Mouse (Mus musculus): ENCODE results near the gene Nfia. TPM values are rescaled to one million over a fixed set of nuclear protein-coding genes. Genes with fewer than 3 reads are reported as not detected.

Gene Nfia
- polyA plus RNA-seq, 1 experiment from 2014 or later: 31.1 TPM

GRCm38 (mm10) chr4:97900256-97900944 is 127.9 kb downstream of the Nfia start:
- peaks cover 52% of the 10 kb centered on the region for H3K4me1 ChIP-seq
- ATAC-seq (ENCODE audit: extremely low read depth, insufficient number of reproducible peaks, low FRiP score, low TSS enrichment): no peak
- 74% methylated on average over 12 of the region's 12 CpGs for WGBS

GRCm38 (mm10) chr4:97905826-97906225 is 133.3 kb downstream of the Nfia start:
- H3K9ac ChIP-seq: no peak overlapping the region
- peaks cover 5% of the 10 kb centered on the region for H3K36me3 ChIP-seq
- no peaks in the 10 kb centered on the region for H3K27me3 ChIP-seq (replicated peaks)
- ATAC-seq (ENCODE audit: extremely low read depth, insufficient number of reproducible peaks, low FRiP score, low TSS enrichment): no peak
- no peak overlapping the region for H3K4me3 ChIP-seq
- H3K27ac ChIP-seq (replicated peaks): no peak overlapping the region
- WGBS: 64% methylated on average over 4 of the region's 4 CpGs
- no peak overlapping the region for H3K4me2 ChIP-seq
- no peaks in the 10 kb centered on the region for H3K9me3 ChIP-seq
- peaks cover 49% of the 10 kb centered on the region for H3K4me1 ChIP-seq

More at GRCm38 (mm10) chr4:97900256-97900944, 127.9 kb downstream of the Nfia start:
- no peaks in the 10 kb centered on the region for H3K9me3 ChIP-seq
- no peak overlapping the region for H3K4me3 ChIP-seq
- peak overlapping the region; percentile 2; the same call in 1 of the 2 replicates for H3K27ac ChIP-seq (replicated peaks)
- no peaks in the 10 kb centered on the region; the same call in 1 of the 2 replicates for H3K36me3 ChIP-seq
- H3K9ac ChIP-seq: no peak overlapping the region
- no peaks in the 10 kb centered on the region for H3K27me3 ChIP-seq (replicated peaks)
- H3K4me2 ChIP-seq: no peak overlapping the region

GRCm38 (mm10) chr4:97908576-97909147 is 136.1 kb downstream of the Nfia start:
- no peak; the same call in 1 of the 2 replicates for ATAC-seq (ENCODE audit: extremely low read depth, insufficient number of reproducible peaks, low FRiP score, low TSS enrichment)
- WGBS: 40% methylated on average over 4 of the region's 4 CpGs
- Histone ChIP-seq H3K9ac (no peak overlapping the region), H3K4me2 (peak overlapping the region; percentile 27), H3K4me3 (no peak overlapping the region), H3K9me3 (no peaks in the 10 kb centered on the region), H3K27ac (replicated peaks) (peak overlapping the region; percentile 66), H3K27me3 (replicated peaks) (no peaks in the 10 kb centered on the region), H3K4me1 (peaks cover 45% of the 10 kb centered on the region), H3K36me3 (peaks cover 11% of the 10 kb centered on the region)

GRCm38 (mm10) chr4:97910115-97910776 is 137.7 kb downstream of the Nfia start:
- Histone ChIP-seq H3K27me3 (replicated peaks) (no peaks in the 10 kb centered on the region), H3K9me3 (no peaks in the 10 kb centered on the region), H3K4me1 (peaks cover 53% of the 10 kb centered on the region), H3K36me3 (peaks cover 11% of the 10 kb centered on the region), H3K4me3 (no peak overlapping the region), H3K27ac (replicated peaks) (peak overlapping the region; percentile 29; the same call in 1 of the 2 replicates), H3K9ac (no peak overlapping the region), H3K4me2 (no peak overlapping the region)
- WGBS: 84% methylated on average over 9 of the region's 9 CpGs
- ATAC-seq (ENCODE audit: extremely low read depth, insufficient number of reproducible peaks, low FRiP score, low TSS enrichment): no peak

- Histone ChIP-seq H3K36me3 (peaks cover 11% of the 10 kb centered on the region), H3K9me3 (no peaks in the 10 kb centered on the region), H3K27ac (replicated peaks) (0 out of 2 replicates have a peak overlapping the region, but pooled peaks have one; percentile 29), H3K4me3 (no peak overlapping the region), H3K4me1 (peaks cover 53% of the 10 kb centered on the region), H3K27me3 (replicated peaks) (no peaks in the 10 kb centered on the region), H3K4me2 (no peak overlapping the region), H3K9ac (no peak overlapping the region)
- WGBS: 86% methylated on average over 27 of the region's 27 CpGs
- no peak for ATAC-seq (ENCODE audit: extremely low read depth, insufficient number of reproducible peaks, low FRiP score, low TSS enrichment)
Observed at GRCm38 (mm10) chr4:97910777-97911580, 138.4 kb downstream of the Nfia start.

- 83% methylated on average over 7 of the region's 7 CpGs for WGBS
- H3K27ac ChIP-seq (replicated peaks): no peak overlapping the region
- peaks cover 48% of the 10 kb centered on the region for H3K4me1 ChIP-seq
- peaks cover 11% of the 10 kb centered on the region for H3K36me3 ChIP-seq
- H3K27me3 ChIP-seq (replicated peaks): no peaks in the 10 kb centered on the region
- H3K9ac ChIP-seq: no peak overlapping the region
- H3K4me2 ChIP-seq: no peak overlapping the region
- ATAC-seq (ENCODE audit: extremely low read depth, insufficient number of reproducible peaks, low FRiP score, low TSS enrichment): no peak
- H3K4me3 ChIP-seq: no peak overlapping the region
- no peaks in the 10 kb centered on the region for H3K9me3 ChIP-seq
Observed at GRCm38 (mm10) chr4:97911755-97912154, 139.2 kb downstream of the Nfia start.

- H3K4me1 ChIP-seq: peaks cover 49% of the 10 kb centered on the region
- H3K4me3 ChIP-seq: no peak overlapping the region
- no peak overlapping the region for H3K4me2 ChIP-seq
- no peak overlapping the region for H3K9ac ChIP-seq
- no peak overlapping the region for H3K27ac ChIP-seq (replicated peaks)
- 64% methylated on average over 6 of the region's 6 CpGs for WGBS
- no peak for ATAC-seq (ENCODE audit: extremely low read depth, insufficient number of reproducible peaks, low FRiP score, low TSS enrichment)
- no peaks in the 10 kb centered on the region for H3K9me3 ChIP-seq
- peaks cover 11% of the 10 kb centered on the region for H3K36me3 ChIP-seq
- H3K27me3 ChIP-seq (replicated peaks): no peaks in the 10 kb centered on the region
Observed at GRCm38 (mm10) chr4:97912155-97912554, 139.6 kb downstream of the Nfia start.

- Histone ChIP-seq H3K4me3 (no peak overlapping the region), H3K27me3 (replicated peaks) (no peaks in the 10 kb centered on the region), H3K4me1 (peaks cover 49% of the 10 kb centered on the region), H3K4me2 (no peak overlapping the region), H3K27ac (replicated peaks) (0 out of 2 replicates have a peak overlapping the region, but pooled peaks have one; percentile 12), H3K9me3 (no peaks in the 10 kb centered on the region), H3K9ac (no peak overlapping the region), H3K36me3 (peaks cover 11% of the 10 kb centered on the region)
- ATAC-seq (ENCODE audit: extremely low read depth, insufficient number of reproducible peaks, low FRiP score, low TSS enrichment): no peak
- 84% methylated on average over 11 of the region's 11 CpGs for WGBS
Observed at GRCm38 (mm10) chr4:97912560-97912959, 140.0 kb downstream of the Nfia start.

GRCm38 (mm10) chr4:97914348-97914747 is 141.8 kb downstream of the Nfia start:
- H3K27me3 ChIP-seq (replicated peaks): no peaks in the 10 kb centered on the region
- no peak overlapping the region for H3K9ac ChIP-seq
- no peak overlapping the region for H3K4me3 ChIP-seq
- peaks cover 11% of the 10 kb centered on the region for H3K36me3 ChIP-seq
- no peak overlapping the region for H3K27ac ChIP-seq (replicated peaks)
- 84% methylated on average over 2 of the region's 2 CpGs for WGBS
- no peaks in the 10 kb centered on the region for H3K9me3 ChIP-seq
- ATAC-seq (ENCODE audit: extremely low read depth, insufficient number of reproducible peaks, low FRiP score, low TSS enrichment): no peak
- peaks cover 54% of the 10 kb centered on the region for H3K4me1 ChIP-seq
- H3K4me2 ChIP-seq: no peak overlapping the region

GRCm38 (mm10) chr4:97914761-97915160 is 142.2 kb downstream of the Nfia start:
- ATAC-seq (ENCODE audit: extremely low read depth, insufficient number of reproducible peaks, low FRiP score, low TSS enrichment): no peak
- H3K27ac ChIP-seq (replicated peaks): no peak overlapping the region
- no peak overlapping the region for H3K4me2 ChIP-seq
- no peaks in the 10 kb centered on the region for H3K9me3 ChIP-seq
- no peak overlapping the region for H3K4me3 ChIP-seq
- peaks cover 11% of the 10 kb centered on the region for H3K36me3 ChIP-seq
- no peaks in the 10 kb centered on the region for H3K27me3 ChIP-seq (replicated peaks)
- WGBS: 86% methylated on average over 5 of the region's 5 CpGs
- no peak overlapping the region for H3K9ac ChIP-seq
- peaks cover 55% of the 10 kb centered on the region for H3K4me1 ChIP-seq

GRCm38 (mm10) chr4:97917568-97917967 is 145.0 kb downstream of the Nfia start:
- Histone ChIP-seq H3K4me1 (peaks cover 55% of the 10 kb centered on the region), H3K4me3 (no peak overlapping the region), H3K36me3 (no peaks in the 10 kb centered on the region), H3K4me2 (no peak overlapping the region), H3K27me3 (replicated peaks) (no peaks in the 10 kb centered on the region), H3K9me3 (no peaks in the 10 kb centered on the region), H3K9ac (no peak overlapping the region), H3K27ac (replicated peaks) (0 out of 2 replicates have a peak overlapping the region, but pooled peaks have one; percentile 0)
- ATAC-seq (ENCODE audit: extremely low read depth, insufficient number of reproducible peaks, low FRiP score, low TSS enrichment): no peak
- WGBS: 76% methylated on average over 6 of the region's 6 CpGs
